Mouse (Mus musculus): Measurements from ENCODE around the gene Olfr1288. TPM values are rescaled to one million over a fixed set of nuclear protein-coding genes. Genes with fewer than 3 reads are reported as not detected.

Gene Olfr1288
- not detected for polyA plus RNA-seq (2015; fragmentation: Illumina TruSeq; extraction: RNeasy Lipid Tissue Mini Kit (QIAGEN cat#74804); ENCODE audit: low read depth, low replicate concordance)

DNA sequence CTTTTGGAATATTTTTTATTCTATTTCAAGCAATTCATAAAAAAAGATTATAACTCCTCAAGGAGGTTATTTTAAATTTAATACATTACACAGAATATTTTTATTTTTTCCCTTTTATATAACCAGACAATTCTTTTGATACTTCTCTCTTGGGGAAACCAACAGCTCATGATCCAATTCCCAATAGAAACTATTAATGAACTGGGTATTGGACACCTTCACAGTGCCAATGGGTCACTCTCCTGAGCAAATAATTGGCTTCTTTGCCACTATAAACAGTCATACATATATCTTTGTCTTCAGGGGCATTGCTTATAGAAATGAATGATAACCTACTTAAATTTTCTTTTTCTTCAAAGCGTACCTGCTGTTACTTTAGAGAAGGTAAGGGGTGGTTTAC lies at the start of gene Olfr1288:
Gene Olfr1288 (plus strand): TSS at position 301 of the 400 bp plus-strand sequence.

DNA sequence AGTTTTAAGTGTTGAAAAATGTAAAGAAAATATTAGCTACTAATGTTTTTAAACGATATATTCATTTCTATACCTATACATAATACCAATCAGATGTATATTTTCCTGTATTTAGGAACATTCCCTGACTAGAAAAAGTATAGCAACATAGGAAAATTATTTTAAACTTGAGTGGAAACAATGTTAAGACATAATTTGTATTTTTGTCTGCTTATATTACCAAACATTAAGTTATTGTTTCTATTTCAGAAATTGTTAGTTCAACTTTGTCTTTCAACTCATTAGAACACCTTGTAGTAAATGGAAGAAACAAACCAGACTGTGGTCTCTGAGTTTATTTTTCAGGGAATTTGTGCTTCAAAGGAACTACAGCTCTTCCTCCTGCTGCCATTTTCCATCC lies 25.1 kb upstream of the Olfr1288 start, which contains the start of gene Olfr1287:
Gene Olfr1287 (plus strand): TSS at position 301 of the 400 bp plus-strand sequence.

DNA sequence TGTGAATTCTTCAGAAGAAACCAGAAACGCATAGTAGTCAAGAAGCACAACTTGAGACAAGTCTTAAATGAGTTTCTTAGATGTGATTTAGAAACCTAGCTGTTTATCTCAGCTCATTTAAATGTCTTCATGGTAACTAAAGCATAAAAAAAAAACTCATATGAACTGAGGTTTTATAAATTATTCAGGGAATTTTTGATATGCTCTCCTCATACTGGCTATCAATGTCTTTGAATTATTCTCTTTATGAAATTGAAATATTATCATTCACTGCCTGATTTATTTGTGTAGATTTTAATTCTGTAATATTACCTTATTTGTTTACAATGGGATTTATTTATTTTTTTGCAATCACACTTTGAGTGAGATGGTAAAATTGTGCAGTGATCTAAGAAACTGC lies 6.6 kb downstream of the Olfr1288 start, which contains the start of gene Olfr1289:
Gene Olfr1289 (plus strand): TSS at position 301 of the 400 bp plus-strand sequence.

DNA sequence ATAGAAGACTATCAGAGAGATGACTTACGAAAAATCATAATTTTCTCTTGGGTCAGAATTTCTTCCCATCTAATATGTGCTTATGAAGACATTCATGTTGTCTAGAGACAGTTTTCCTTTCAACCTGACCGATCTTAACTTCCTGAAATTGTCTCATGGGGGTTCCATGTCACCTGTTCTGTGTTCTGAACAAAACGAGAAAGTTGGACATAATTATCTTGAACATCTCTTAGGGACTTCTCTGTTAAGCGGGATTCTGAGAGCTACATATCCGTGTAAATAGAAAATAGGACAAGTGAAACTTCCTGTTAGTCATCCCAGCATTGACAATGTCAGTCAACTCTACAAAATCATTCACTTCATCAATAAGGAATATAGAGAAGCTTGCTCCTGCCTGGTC lies 19.8 kb downstream of the Olfr1288 start, which contains the start of gene Olfr1290:
Gene Olfr1290 (minus strand): TSS at position 101 of the 400 bp plus-strand sequence.

DNA sequence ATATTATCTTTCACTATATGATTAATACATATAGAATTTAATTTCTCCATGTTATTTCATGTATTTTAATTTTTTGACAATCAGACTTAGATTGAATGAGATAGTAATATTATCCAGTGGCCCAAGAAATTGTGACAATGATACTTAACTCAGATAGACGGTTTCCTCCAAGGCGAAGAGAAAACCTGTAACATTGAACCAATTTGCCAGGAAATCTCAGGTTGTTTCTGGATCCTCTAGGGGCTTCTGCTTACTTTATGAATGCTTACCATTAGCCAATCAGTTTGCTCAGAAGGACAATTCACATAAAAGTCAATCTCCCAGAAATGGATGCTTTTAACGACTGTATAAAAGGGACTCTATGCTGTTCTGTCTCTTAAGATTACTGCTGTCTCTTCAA lies 23.0 kb downstream of the Olfr1288 start, which contains the start of gene Olfr1291-ps1:
Gene Olfr1291-ps1 (plus strand): TSS at position 301 of the 400 bp plus-strand sequence.

DNA sequence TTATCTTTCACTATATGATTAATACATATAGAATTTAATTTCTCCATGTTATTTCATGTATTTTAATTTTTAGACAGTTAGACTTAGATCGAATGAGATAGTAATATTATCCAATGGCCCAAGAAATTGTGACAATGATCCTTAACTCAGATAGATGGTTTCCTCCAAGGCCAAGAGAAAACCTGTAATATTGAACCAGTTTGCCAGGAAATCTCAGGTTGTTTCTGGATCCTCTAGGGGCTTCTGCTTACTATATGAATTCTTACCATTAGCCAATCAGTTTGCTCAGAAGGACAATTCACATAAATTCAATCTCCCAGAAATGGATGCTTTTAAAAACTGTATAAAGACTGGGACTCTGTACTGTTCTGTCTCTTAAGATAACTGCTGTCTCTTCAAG lies 51.0 kb downstream of the Olfr1288 start, which contains the start of gene Olfr1293-ps:
Gene Olfr1293-ps (plus strand): TSS at position 301 of the 400 bp plus-strand sequence.

Other genes with a start within 250 kb of the Olfr1288 start
- gene 4930430A15Rik, start 244.5 kb upstream of the Olfr1288 start, polyA plus RNA-seq (2015; fragmentation: Illumina TruSeq; extraction: RNeasy Lipid Tissue Mini Kit (QIAGEN cat#74804); ENCODE audit: low read depth, low replicate concordance), result not detected
- gene Olfr1275, start 238.8 kb upstream of the Olfr1288 start, polyA plus RNA-seq (2015; fragmentation: Illumina TruSeq; extraction: RNeasy Lipid Tissue Mini Kit (QIAGEN cat#74804); ENCODE audit: low read depth, low replicate concordance), result not detected
- gene Olfr1276, start 219.6 kb upstream of the Olfr1288 start, polyA plus RNA-seq (2015; fragmentation: Illumina TruSeq; extraction: RNeasy Lipid Tissue Mini Kit (QIAGEN cat#74804); ENCODE audit: low read depth, low replicate concordance), result not detected
- gene Olfr1277, start 200.0 kb upstream of the Olfr1288 start, polyA plus RNA-seq (2015; fragmentation: Illumina TruSeq; extraction: RNeasy Lipid Tissue Mini Kit (QIAGEN cat#74804); ENCODE audit: low read depth, low replicate concordance), result not detected
- gene Olfr1278, start 184.0 kb upstream of the Olfr1288 start, polyA plus RNA-seq (2015; fragmentation: Illumina TruSeq; extraction: RNeasy Lipid Tissue Mini Kit (QIAGEN cat#74804); ENCODE audit: low read depth, low replicate concordance), result not detected
- not detected for gene Olfr1279, start 173.5 kb upstream of the Olfr1288 start, polyA plus RNA-seq (2015; fragmentation: Illumina TruSeq; extraction: RNeasy Lipid Tissue Mini Kit (QIAGEN cat#74804); ENCODE audit: low read depth, low replicate concordance)
- not detected for gene Olfr1280, start 160.1 kb upstream of the Olfr1288 start, polyA plus RNA-seq (2015; fragmentation: Illumina TruSeq; extraction: RNeasy Lipid Tissue Mini Kit (QIAGEN cat#74804); ENCODE audit: low read depth, low replicate concordance)
- gene Olfr1281, start 147.6 kb upstream of the Olfr1288 start, polyA plus RNA-seq (2015; fragmentation: Illumina TruSeq; extraction: RNeasy Lipid Tissue Mini Kit (QIAGEN cat#74804); ENCODE audit: low read depth, low replicate concordance), result not detected
- not detected for gene Olfr1282, start 138.0 kb upstream of the Olfr1288 start, polyA plus RNA-seq (2015; fragmentation: Illumina TruSeq; extraction: RNeasy Lipid Tissue Mini Kit (QIAGEN cat#74804); ENCODE audit: low read depth, low replicate concordance)
- not detected for gene Olfr1283, start 107.3 kb upstream of the Olfr1288 start, polyA plus RNA-seq (2015; fragmentation: Illumina TruSeq; extraction: RNeasy Lipid Tissue Mini Kit (QIAGEN cat#74804); ENCODE audit: low read depth, low replicate concordance)
- gene Olfr1284, start 98.6 kb upstream of the Olfr1288 start, polyA plus RNA-seq (2015; fragmentation: Illumina TruSeq; extraction: RNeasy Lipid Tissue Mini Kit (QIAGEN cat#74804); ENCODE audit: low read depth, low replicate concordance), result not detected
- not detected for gene Olfr1286, start 51.0 kb upstream of the Olfr1288 start, polyA plus RNA-seq (2015; fragmentation: Illumina TruSeq; extraction: RNeasy Lipid Tissue Mini Kit (QIAGEN cat#74804); ENCODE audit: low read depth, low replicate concordance)
- not detected for gene Olfr1287, start 25.0 kb upstream of the Olfr1288 start, polyA plus RNA-seq (2015; fragmentation: Illumina TruSeq; extraction: RNeasy Lipid Tissue Mini Kit (QIAGEN cat#74804); ENCODE audit: low read depth, low replicate concordance)
- not detected for gene Olfr1289, start 6.7 kb downstream of the Olfr1288 start, polyA plus RNA-seq (2015; fragmentation: Illumina TruSeq; extraction: RNeasy Lipid Tissue Mini Kit (QIAGEN cat#74804); ENCODE audit: low read depth, low replicate concordance)
- not detected for gene Olfr1290, start 19.7 kb downstream of the Olfr1288 start, polyA plus RNA-seq (2015; fragmentation: Illumina TruSeq; extraction: RNeasy Lipid Tissue Mini Kit (QIAGEN cat#74804); ENCODE audit: low read depth, low replicate concordance)
- gene Olfr1291-ps1, start 23.1 kb downstream of the Olfr1288 start, polyA plus RNA-seq (2015; fragmentation: Illumina TruSeq; extraction: RNeasy Lipid Tissue Mini Kit (QIAGEN cat#74804); ENCODE audit: low read depth, low replicate concordance), result not detected
- gene Olfr1293-ps, start 51.1 kb downstream of the Olfr1288 start, polyA plus RNA-seq (2015; fragmentation: Illumina TruSeq; extraction: RNeasy Lipid Tissue Mini Kit (QIAGEN cat#74804); ENCODE audit: low read depth, low replicate concordance), result not detected
- gene Olfr1294, start 66.2 kb downstream of the Olfr1288 start, polyA plus RNA-seq (2015; fragmentation: Illumina TruSeq; extraction: RNeasy Lipid Tissue Mini Kit (QIAGEN cat#74804); ENCODE audit: low read depth, low replicate concordance), result not detected
- not detected for gene Olfr1295, start 95.6 kb downstream of the Olfr1288 start, polyA plus RNA-seq (2015; fragmentation: Illumina TruSeq; extraction: RNeasy Lipid Tissue Mini Kit (QIAGEN cat#74804); ENCODE audit: low read depth, low replicate concordance)
- gene Olfr1297, start 152.4 kb downstream of the Olfr1288 start, polyA plus RNA-seq (2015; fragmentation: Illumina TruSeq; extraction: RNeasy Lipid Tissue Mini Kit (QIAGEN cat#74804); ENCODE audit: low read depth, low replicate concordance), result not detected
- not detected for gene Olfr1298, start 175.1 kb downstream of the Olfr1288 start, polyA plus RNA-seq (2015; fragmentation: Illumina TruSeq; extraction: RNeasy Lipid Tissue Mini Kit (QIAGEN cat#74804); ENCODE audit: low read depth, low replicate concordance)
- not detected for gene Olfr1299, start 187.3 kb downstream of the Olfr1288 start, polyA plus RNA-seq (2015; fragmentation: Illumina TruSeq; extraction: RNeasy Lipid Tissue Mini Kit (QIAGEN cat#74804); ENCODE audit: low read depth, low replicate concordance)